Mouse (Mus musculus) NIH3T3 (cell line): ENCODE measurements at regions not wholly inside any gene's neighbourhood (a gene's known extent, or its start where the extent isn't known, plus 50 kb on each side); places are given as distances from the start of the nearest gene placed in this dataset.

Experiments
- DNase-seq: peaks from one replicate; pipeline ENCODE4 v3.0.0-alpha.2; 2012; ENCODE audit warnings: low read depth

- DNase-seq = no peak
These were observed 262.7 kb upstream of the Gm10131 start for GRCm38 (mm10) chr8:34374242-34374641.

- no peak for DNase-seq
These were observed 261.1 kb upstream of the Gm10131 start for GRCm38 (mm10) chr8:34372666-34372980.

GRCm38 (mm10) chr8:34371973-34372665 lies 260.6 kb upstream of the Gm10131 start:
- DNase-seq = no peak

GRCm38 (mm10) chr8:34371391-34371790 lies 259.9 kb upstream of the Gm10131 start:
- DNase-seq = no peak

GRCm38 (mm10) chr8:34368556-34368955 lies 257.0 kb upstream of the Gm10131 start:
- DNase-seq = no peak

GRCm38 (mm10) chr8:34364446-34365035 lies 253.0 kb upstream of the Gm10131 start:
- no peak for DNase-seq

GRCm38 (mm10) chr8:34363679-34364078 lies 252.1 kb upstream of the Gm10131 start:
- DNase-seq = no peak

GRCm38 (mm10) chr8:34363131-34363530 lies 251.6 kb upstream of the Gm10131 start:
- no peak for DNase-seq

- no peak for DNase-seq
These were observed 249.8 kb upstream of the Gm10131 start for GRCm38 (mm10) chr8:34361377-34361776.

GRCm38 (mm10) chr8:34359776-34360175 lies 248.2 kb upstream of the Gm10131 start:
- DNase-seq = no peak

GRCm38 (mm10) chr8:34355059-34355458 lies 243.5 kb upstream of the Gm10131 start:
- DNase-seq = no peak

GRCm38 (mm10) chr8:34353140-34353855 lies 241.8 kb upstream of the Gm10131 start:
- DNase-seq = no peak

GRCm38 (mm10) chr8:34334851-34335250 lies 223.3 kb upstream of the Gm10131 start:
- DNase-seq = no peak

GRCm38 (mm10) chr8:34331673-34332072 lies 220.1 kb upstream of the Gm10131 start:
- no peak for DNase-seq

GRCm38 (mm10) chr8:34326614-34326965 lies 215.1 kb upstream of the Gm10131 start:
- no peak for DNase-seq

- DNase-seq = no peak
These were observed 214.5 kb upstream of the Gm10131 start for GRCm38 (mm10) chr8:34325841-34326613.

- DNase-seq = no peak
These were observed 208.6 kb upstream of the Gm10131 start for GRCm38 (mm10) chr8:34320158-34320587.

- no peak for DNase-seq
These were observed 208.2 kb upstream of the Gm10131 start for GRCm38 (mm10) chr8:34319719-34320118.

GRCm38 (mm10) chr8:34315233-34315632 lies 203.7 kb upstream of the Gm10131 start:
- DNase-seq = no peak

- DNase-seq = peak; percentile 2
These were observed 194.3 kb upstream of the Gm10131 start for GRCm38 (mm10) chr8:34305542-34306485.

GRCm38 (mm10) chr8:34303815-34304214 lies 192.3 kb upstream of the Gm10131 start:
- DNase-seq = no peak
